Mouse (Mus musculus) hindlimb bud, embryonic 11.5 days (tissue): ENCODE measurements at regions not wholly inside any gene's neighbourhood (a gene's known extent, or its start where the extent isn't known, plus 50 kb on each side); places are given as distances from the start of the nearest gene placed in this dataset.
A peak's percentile ranks its signal among the peaks of the same experiment; 100 is the strongest.

Experiments used
- DNase-seq: peaks from one replicate; pipeline ENCODE4 v3.0.0-alpha.2; 2012; ENCODE audit warnings: low read depth, low spot score; ENCODE audit errors: extremely low spot score

- DNase-seq, result peak; percentile 31
Measured at GRCm38 (mm10) chr3:35102715-35103591, 452.7 kb downstream of the Sox2 start.

- no peak for DNase-seq
Measured at GRCm38 (mm10) chr3:35104884-35105283, 454.7 kb downstream of the Sox2 start.

GRCm38 (mm10) chr3:35106097-35106496 lies 455.9 kb downstream of the Sox2 start:
- DNase-seq, result no peak

- no peak for DNase-seq
Measured at GRCm38 (mm10) chr3:35133477-35133876, 483.3 kb downstream of the Sox2 start.

GRCm38 (mm10) chr3:35141500-35142220 lies 491.5 kb downstream of the Sox2 start:
- no peak for DNase-seq

GRCm38 (mm10) chr3:35142683-35143082 lies 492.5 kb downstream of the Sox2 start:
- no peak for DNase-seq

- DNase-seq, result no peak
Measured at GRCm38 (mm10) chr3:35145569-35145968, 495.4 kb downstream of the Sox2 start.

GRCm38 (mm10) chr3:35146681-35147080 lies 496.5 kb downstream of the Sox2 start:
- no peak for DNase-seq

- DNase-seq, result no peak
Measured at GRCm38 (mm10) chr3:35149251-35149691, 499.1 kb downstream of the Sox2 start.

- no peak for DNase-seq
Measured at GRCm38 (mm10) chr3:35152191-35152590, 502.0 kb downstream of the Sox2 start.

- DNase-seq, result no peak
Measured at GRCm38 (mm10) chr3:35154266-35154665, 504.1 kb downstream of the Sox2 start.

GRCm38 (mm10) chr3:35168676-35169075 lies 518.5 kb downstream of the Sox2 start:
- no peak for DNase-seq

GRCm38 (mm10) chr3:35178759-35179440 lies 528.7 kb downstream of the Sox2 start:
- no peak for DNase-seq

- no peak for DNase-seq
Measured at GRCm38 (mm10) chr3:35208526-35208925, 545.4 kb upstream of the Atp11b start.

- DNase-seq, result no peak
Measured at GRCm38 (mm10) chr3:35219394-35219793, 534.5 kb upstream of the Atp11b start.

GRCm38 (mm10) chr3:35221183-35221582 lies 532.7 kb upstream of the Atp11b start:
- no peak for DNase-seq

GRCm38 (mm10) chr3:35222251-35222650 lies 531.7 kb upstream of the Atp11b start:
- no peak for DNase-seq

- no peak for DNase-seq
Measured at GRCm38 (mm10) chr3:35225051-35225701, 528.7 kb upstream of the Atp11b start.

- DNase-seq, result no peak
Measured at GRCm38 (mm10) chr3:35225774-35226365, 528.0 kb upstream of the Atp11b start.

- no peak for DNase-seq
Measured at GRCm38 (mm10) chr3:35231158-35231928, 522.6 kb upstream of the Atp11b start.
